Mouse (Mus musculus) right cerebral cortex, adult 18-20 months (tissue): Measurements from ENCODE around the gene Abcc8.
A peak's percentile ranks its signal among the peaks of the same experiment; 100 is the strongest.

Source experiments
- DNase-seq: peaks from one replicate; pipeline ENCODE4 v3.0.0; 2022; ENCODE audit warnings: mixed read lengths

Abcc8 gene

GRCm38 (mm10) chr7:46154498-46155488 is 25.0 kb downstream of the Abcc8 start:
- DNase-seq = no peak

DNA sequence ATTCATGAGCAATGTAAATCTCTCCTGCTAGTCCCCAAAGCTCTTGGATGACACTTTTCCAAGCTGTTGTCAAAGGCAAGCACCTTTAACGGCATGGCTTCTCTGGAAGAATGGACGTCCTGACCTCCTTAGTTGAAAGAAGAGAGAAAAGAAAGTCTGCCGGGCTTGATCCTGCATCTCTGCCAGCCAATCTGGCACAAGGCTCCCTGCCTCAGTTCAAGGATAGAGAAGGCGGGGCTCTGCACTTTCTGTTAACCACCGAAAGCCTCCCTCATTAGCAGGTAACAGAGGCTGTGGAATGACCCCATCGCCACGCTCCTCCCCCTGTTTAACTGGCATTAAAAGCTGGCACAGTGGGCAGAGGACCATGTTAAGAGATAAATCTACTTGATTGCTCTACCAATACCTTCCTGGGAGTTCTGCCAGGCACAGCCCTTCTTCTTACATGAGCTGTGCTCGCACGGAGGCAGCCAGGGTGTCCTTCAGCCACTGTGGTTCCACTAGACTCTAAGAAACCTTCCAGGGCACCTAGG is 26.9 kb downstream of the Abcc8 start:
- no peak for DNase-seq

- DNase-seq = no peak
Measured at GRCm38 (mm10) chr7:46147417-46147816, 32.4 kb downstream of the Abcc8 start.

DNA sequence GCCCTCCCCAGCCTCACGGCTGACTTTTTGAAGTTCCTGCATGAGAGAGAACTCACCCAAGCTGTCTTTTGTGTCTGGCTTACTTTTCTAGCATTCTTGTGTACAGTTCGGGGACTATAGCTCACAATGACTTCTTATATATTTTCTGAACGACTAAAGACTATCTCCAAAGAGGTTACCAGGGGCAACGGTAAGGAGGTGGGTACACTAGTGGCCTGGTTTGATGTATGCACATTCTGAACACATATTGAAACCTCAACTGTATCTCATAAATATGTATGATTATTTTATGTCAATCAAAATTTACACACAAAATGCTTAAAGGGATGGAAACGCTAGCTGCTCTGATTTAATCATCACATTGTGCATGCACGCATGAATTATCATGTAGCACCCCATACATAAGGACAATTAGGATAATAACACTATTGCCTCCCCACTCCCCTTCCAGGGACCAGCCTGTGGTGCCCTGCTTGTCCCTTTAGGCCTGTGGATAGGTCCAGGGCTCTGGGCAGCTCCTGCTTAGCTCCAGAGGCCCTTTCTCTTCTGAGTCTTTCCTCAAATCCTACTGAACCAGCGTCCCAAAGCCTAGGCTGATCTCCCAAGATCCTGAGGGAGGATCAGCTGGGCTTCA is 33.0 kb downstream of the Abcc8 start:
- DNase-seq = no peak

DNA sequence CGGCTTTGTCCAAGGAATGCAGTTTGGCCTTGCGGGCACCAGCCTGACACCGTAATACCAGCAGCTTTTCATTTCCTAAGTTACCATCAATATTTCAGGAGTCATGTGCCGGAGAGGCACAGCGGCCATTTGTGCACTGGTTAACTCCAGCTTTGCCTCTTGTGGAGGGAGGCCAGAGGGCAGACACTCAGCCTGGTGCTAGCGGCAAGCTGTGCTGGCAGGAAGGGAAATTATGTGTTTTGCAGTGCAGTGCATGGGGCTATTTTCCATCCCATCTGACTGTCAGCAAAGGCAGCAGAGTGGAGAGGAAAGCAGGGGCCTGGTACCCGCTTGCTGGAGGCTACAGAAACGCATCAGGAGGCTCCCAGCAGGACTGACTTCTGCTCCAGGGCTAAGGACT is 35.8 kb downstream of the Abcc8 start:
- DNase-seq = no peak

DNA sequence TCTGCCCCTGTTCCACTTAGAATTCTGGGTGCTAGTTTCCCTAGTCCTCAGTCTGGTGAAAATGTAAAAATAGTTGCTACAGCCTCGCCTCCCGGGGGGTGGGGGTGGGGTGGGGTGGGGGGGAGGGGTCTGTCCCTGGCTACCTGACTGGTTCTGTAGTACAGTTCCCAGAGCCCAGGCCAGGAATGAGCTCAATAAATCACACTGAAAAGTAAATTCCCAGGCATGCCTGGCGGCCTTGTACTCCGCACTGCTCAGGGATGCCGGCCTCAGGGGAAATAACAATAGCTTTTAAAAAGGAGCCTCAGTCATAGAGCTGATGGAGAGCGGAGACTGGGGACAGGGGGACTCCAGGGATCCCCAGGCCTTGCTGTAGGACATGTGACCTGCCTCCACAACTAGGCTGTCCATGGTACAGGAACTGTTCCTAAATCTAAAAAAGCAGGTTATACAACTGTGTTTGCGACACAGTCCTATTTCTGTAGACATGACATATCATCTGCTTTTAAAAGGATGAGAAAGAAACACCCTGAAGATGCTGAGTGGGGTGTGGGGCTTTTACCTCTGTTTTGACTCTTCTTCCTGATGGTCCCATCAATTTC is 41.4 kb downstream of the Abcc8 start:
- DNase-seq = peak; percentile 59

GRCm38 (mm10) chr7:46133858-46134257 is 46.0 kb downstream of the Abcc8 start:
- no peak for DNase-seq

DNA sequence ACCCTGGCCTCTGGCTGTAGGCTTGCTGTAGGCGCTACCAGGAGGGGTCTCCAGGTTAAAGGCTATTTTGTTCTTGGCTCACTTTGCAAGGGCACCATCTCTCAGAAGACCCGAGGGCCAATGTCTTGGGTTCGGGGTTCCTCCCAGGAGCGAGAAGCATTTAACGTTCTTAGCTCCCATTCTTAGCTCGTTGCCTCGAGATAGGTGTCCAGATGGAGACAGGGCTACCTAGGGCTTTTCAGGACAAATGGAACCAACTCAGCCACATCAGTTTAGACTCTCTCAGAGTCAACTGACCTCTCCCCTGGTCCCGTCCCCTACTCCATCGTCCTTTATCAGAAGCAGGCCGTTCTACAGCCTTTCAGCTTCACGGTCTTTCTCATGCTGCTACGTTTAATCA is 47.6 kb downstream of the Abcc8 start:
- DNase-seq = no peak

DNA sequence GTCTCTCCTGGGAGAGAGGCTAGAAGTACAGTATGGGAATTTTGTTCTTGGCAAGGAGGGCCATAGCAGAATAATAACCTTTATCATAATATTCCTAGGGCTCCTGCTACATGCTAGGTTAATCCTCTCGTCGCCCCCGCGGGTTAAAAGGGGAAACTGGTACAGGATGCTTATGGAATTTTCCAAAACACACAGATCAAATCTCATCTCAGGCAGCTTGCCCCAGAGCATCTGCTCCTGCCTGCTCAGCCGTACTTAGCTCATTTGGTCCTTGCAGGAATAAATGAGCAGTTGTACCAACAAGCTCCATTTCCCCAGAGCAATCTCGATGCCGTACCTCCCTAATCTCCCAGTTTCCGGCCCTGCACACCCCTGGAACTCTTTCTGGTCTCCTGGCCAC is 48.0 kb downstream of the Abcc8 start:
- DNase-seq = peak; percentile 54

DNA sequence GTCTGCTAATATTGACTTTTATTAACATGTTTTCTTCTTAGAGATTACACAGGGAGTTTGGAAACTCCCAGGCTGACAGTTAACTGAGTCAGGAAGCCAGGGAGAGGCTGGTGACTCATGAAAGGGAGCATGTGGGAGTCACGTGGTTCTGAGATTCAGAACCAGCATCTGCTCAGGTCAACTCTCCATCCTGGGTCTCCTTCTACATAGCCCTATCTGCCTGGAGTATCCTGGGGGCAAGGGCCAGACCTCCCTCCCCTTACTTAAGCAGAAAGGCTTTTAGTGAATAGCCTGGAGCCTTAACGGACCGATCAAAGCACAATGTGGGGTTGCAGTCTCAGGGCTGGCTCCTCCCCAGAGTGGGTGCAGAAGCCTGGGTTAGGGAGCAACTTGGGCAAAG is 48.6 kb downstream of the Abcc8 start:
- DNase-seq = peak; percentile 76

DNA sequence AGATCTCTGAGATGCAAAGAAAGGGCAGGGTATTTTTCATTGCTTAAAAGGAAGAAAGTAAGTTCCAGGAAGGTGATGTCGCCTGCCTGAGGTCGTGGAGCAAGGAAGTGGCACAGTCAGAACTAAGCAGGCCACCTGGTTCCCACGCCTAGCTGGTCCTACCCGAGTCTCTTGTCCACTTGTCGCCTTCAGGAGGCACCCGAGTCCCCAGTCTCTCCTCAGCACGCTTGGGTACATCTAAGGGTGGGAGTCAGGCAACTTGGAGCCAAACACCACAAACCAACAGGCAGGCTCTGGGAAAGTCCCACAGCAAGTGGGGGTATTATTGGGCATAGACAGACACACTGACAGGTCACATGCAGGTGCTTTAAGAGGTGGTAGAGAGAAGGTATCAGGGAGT is 49.1 kb downstream of the Abcc8 start:
- DNase-seq = no peak

GRCm38 (mm10) chr7:46129463-46130179 is 50.2 kb downstream of the Abcc8 start:
- DNase-seq = no peak

DNA sequence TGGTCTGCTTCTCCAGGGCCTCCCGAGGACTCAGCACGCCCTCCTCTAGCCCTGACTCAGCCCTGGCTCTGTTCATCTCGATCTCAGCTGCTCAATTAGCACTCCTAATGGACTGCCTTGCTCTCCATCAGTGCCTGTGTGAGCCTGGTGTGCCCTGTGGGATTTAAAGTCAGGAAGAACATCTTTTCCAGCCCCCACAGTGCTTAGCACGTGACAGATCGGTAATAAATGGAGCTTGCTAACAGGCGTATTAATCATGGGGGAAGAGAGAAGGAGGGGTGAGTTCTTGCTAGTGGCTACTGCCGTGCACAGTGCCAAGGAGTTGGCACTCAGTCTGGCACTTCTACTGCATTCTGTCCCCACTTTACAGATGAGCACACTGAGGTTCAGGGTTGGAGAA is 51.6 kb downstream of the Abcc8 start:
- no peak for DNase-seq

DNA sequence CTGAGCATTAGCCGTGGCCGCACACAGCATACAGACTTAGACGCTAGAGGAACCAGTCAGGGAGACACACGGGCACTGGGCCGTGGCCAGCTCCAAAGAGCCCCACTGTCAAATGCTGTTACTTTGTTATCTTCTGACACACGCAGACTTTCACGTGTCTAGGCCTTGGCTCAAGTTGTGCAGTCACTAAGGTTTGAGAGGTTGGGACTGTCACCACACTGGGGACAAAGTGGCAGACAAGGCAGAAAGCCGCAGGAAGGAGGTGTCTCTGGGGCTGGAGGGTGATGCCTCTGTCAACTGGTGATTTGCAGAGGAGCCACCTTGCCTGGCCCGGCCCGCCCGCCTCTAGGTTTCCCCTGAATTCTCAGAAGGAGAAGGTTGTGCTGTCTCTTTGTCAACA is 54.5 kb downstream of the Abcc8 start:
- no peak for DNase-seq

DNA sequence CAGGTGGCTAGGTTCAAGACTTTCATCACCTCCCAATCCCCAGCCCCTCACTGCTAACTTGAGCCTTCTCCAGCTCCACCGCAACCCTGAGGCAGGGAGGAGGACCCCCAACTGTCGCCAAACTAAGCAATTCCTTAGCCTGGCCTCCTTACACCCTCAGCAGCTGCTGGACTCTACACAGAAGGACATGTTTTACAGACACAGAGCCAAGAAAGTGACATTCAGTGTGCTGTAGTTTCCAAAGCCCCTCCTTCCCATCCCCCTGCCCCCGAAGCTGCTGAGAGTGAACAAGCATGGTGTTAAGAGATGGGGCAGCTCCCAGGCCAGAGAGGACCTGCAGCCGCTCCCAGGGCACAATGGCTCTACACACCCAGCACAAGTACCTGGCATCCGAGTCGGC is 55.4 kb downstream of the Abcc8 start:
- no peak for DNase-seq

DNA sequence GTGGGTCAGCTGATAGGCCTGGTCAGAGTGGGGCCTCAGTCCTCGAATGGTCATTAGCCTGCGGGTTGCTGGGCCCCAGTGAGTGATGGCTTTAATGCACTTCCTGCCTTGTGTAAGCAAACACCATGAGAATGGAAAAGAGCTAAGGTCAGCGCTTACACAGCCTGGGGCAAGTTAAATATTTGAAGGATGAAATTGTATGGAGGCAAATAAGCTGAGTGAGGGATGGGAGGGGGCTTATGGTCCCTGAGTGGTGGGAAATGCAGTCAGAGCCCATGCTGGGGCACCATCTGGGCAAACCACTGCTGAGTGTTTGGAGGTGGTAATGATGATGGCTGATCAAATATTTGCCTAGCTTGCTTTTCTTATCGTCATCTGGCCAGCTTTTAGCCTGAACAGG is 56.9 kb downstream of the Abcc8 start:
- DNase-seq = no peak

DNA sequence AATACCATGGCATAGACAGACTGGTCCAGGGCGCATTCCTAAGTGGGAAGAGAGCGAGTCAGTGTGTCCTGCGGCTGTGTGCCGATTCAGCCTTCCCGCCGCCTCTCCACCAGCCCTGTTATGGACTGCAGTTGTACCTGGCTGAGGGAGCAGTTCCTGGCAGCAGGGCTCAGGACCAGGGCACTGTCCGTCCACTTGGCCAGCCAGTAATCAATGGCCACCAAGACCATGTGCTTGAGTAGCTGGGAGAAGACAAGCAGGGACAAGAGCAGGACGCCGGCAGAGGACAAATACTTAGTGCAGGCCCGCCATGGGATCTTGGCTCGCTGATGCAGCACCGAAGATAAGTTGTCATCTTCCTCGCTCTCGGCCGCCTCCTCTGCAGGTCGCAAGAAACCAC is 62.8 kb downstream of the Abcc8 start:
- DNase-seq = no peak

- no peak for DNase-seq
Measured at GRCm38 (mm10) chr7:46116118-46116581, 63.7 kb downstream of the Abcc8 start.

DNA sequence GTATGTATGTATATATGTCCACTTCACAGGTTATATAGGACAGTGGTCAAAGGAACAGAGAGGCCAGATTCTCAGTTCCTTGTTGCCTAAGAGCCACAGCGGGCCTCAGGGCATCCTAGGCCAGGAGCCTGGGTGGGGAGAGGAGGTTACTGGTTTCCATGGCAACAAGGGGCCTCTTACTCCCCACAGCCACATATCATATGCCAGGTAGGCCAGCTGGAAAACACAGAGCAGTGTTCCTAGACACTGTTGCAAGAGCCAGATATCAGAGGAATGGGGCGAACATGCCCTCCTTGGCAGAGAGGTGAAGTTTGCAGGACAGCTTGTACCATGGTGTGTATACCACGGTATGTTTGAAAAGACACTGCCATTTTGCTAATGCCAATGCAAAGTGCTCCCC is 66.4 kb downstream of the Abcc8 start:
- no peak for DNase-seq

DNA sequence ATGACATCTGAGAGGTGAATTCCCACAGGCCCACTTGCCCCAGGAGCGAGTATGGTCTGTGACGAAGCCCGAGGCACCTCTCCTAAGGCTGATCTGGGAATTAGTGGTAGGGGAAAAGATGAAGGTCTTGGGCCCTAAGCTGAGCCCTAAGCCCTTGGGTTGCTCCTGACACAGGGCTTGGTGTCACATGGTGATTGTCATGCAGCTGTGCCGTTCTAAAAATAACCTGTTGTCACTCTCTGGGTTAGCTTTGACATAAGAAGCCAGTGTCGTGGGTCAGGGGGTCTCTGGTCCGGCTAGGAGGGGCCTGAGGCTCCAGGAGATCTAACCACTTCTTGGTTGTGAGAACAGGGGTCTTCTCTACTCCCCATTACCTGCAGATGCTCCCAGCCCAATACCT is 67.9 kb downstream of the Abcc8 start:
- DNase-seq = no peak

GRCm38 (mm10) chr7:46111212-46111817 is 68.5 kb downstream of the Abcc8 start:
- DNase-seq = no peak

- no peak for DNase-seq
Measured at GRCm38 (mm10) chr7:46110079-46110478, 69.8 kb downstream of the Abcc8 start.
